Mouse (Mus musculus) left cerebral cortex, adult 2 months (tissue): Measurements from ENCODE around the gene Dnajb3. TPM values are rescaled to one million over a fixed set of nuclear protein-coding genes. Genes with fewer than 3 reads are reported as not detected.

Experiments
- DNase-seq, 2 experiments: peaks; one replicate each; pipeline ENCODE4 v3.0.0; 2021 to 2022; ENCODE audit warnings: low spot score in 2 of 2, mixed read lengths in 1 of 2; ENCODE audit errors: extremely low spot score in 1 of 2
- H3K27ac ChIP-seq: fragments of 200-600 bp; 2 replicates; pipeline ENCODE4 v1.8.1; 2022
- H3K4me3 ChIP-seq: fragments of 200-600 bp; 2 replicates; pipeline ENCODE4 v1.8.1; 2022
- CTCF ChIP-seq: fragments of 200-600 bp; IDR thresholded peaks from 2 replicates; pipeline ENCODE4 v1.8.1; 2022; ENCODE audit warnings: antibody characterized with exemption, mild to moderate bottlenecking, moderate library complexity
- intact Hi-C: fragments of 180-260 bp; cut with DNase I; formaldehyde crosslinking; loops from one replicate; pipeline ENCODE4 v1.15.1; 2025
- total RNA-seq, 2 experiments: library from RNA; stranded (reverse); gene quantifications; 2 replicates each; pipeline ENCODE4 v1.2.3; 2021

The Dnajb3 gene
- total RNA-seq, 2 experiments from 2014 or later = 1.8 to 1.9 TPM

DNA sequence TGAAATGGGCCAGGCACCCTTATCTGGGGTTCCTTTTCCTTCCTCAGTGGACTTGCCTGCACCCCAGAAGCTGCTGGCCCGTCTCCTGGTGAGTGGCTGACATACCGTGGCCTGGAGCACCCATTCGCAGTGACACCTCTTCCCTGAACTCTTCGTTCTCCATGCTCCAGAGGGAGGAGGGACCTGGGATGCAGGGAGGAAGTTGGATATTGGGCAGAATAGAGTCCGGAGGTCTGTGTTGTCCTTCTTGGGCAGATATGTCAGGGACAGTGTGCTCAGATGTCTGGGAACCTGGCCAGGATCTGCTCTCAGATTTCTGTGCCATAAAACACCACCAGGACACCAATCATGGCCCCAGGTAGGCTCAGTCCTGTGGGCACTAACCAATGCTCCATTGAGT is 34.5 kb upstream of the Dnajb3 start:
- no peak overlapping the region for H3K4me3 ChIP-seq
- no peak overlapping the region for H3K27ac ChIP-seq
- DNase-seq = no peak
- intact Hi-C loops = no loop called here
- TF ChIP-seq CTCF = no peak

DNA sequence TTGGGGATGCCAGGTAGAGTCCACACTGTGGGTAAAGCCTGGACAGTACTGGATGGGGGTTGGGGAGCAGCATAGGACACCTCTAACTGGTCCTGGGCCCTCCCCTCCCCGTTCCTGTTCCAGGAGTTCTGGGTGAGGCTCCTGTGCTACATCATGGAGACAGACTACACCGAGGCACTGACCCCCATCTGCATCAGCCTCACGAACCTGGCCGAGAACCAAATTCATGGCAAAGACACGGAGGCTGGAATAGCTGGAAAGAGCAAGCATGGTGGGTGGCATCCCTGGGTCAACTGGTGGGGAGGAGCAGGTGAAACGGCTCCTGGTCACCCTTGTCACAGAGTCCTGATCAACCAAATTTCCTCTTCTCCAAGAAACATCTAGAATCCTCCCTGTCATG is 33.2 kb upstream of the Dnajb3 start:
- Histone ChIP-seq H3K27ac (no peak overlapping the region), H3K4me3 (no peak overlapping the region)
- no peak for DNase-seq
- TF ChIP-seq CTCF = no peak
- intact Hi-C loops = no loop called here

DNA sequence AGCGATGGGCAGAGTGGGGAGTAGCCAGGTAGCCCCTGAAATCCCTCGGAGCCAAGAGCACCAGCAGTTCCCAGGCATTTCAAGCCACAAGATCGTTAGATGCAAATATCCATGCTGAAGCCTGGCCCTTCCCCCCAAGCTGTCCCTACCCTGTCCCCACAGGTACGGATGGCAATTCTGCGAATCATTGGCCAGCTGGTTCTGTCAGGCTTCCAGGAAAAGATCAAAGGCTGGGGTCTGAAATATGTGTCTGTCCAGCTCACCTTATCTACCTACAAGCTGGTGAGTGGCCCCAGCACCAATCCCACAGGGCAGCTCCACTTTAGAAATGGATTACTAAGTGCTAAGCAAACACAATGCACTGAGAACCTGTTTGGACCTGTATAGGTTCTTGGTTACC is 31.7 kb upstream of the Dnajb3 start:
- TF ChIP-seq CTCF = no peak
- no peak overlapping the region for H3K4me3 ChIP-seq
- no peak for DNase-seq
- H3K27ac ChIP-seq = no peak overlapping the region
- intact Hi-C loops = no loop called here

DNA sequence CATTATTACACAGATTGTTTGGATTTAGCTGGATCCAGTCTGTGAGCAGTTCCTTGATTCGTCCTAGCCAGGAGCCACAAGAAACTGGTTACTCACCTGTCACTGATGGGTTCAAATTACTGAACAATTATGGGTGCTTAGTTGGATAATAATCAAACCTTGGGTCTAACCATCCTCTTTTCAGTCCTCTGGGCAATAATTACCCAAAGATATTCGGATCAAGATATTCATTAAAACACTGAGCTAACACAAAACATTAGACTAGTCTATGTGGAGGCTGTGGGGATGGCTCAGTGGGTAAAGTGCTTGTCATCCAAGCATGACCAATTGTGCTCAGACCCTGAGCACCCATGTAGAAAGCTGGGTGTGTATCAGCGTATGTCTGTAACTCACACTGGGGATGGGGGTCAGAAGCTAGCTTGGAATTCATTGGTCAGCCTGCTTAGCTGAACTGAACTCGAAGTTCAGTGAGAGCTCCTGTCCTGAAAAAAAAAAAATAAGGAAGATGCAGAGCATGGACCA is 30.4 kb upstream of the Dnajb3 start:
- H3K4me3 ChIP-seq = no peak overlapping the region
- no peak for DNase-seq
- H3K27ac ChIP-seq = no peak overlapping the region
- intact Hi-C loops = no loop called here
- no peak for TF ChIP-seq CTCF

DNA sequence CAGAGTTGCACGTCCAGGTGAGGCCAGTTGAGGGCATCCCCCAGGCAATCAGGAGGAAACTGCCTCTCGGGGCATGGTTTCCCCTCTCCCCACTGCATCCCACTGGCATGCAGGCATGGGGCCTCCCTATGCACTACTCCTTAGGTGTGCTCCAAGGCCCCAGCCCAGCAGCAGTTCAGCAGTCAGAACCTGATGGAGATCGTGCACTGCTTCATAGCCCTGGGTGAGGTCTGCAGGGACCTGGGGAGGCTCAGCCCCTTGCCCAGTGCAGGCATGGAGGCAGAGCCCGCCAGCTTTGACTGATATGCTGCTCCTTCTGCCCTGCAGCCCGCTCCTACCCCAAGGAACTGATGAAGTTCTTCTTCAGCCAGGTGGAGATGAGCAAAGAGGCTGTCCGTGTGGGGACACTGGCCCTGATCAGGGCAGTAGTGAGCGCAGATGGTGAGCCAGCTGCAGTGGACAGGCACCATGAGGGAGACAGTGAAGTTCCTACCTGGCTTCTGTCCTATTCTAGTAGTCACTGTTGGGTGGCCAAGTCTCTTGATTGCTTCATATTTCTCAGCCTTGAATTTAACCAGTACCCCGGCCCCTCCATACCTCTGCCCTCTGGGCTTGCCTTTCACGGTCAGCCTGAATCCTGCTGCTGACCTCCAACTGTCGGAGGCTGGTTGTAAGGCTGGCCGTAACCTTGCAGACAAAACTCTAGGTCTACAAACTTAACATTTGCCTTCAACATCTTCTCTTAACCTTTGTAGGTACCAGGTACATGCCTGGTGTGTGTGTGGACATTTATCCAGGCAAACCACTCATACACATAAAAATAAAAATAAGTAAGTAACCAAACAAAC is 29.7 kb upstream of the Dnajb3 start:
- no peak for TF ChIP-seq CTCF
- no peak overlapping the region for H3K27ac ChIP-seq
- no peak for DNase-seq
- intact Hi-C loops = no loop called here
- no peak overlapping the region for H3K4me3 ChIP-seq

DNA sequence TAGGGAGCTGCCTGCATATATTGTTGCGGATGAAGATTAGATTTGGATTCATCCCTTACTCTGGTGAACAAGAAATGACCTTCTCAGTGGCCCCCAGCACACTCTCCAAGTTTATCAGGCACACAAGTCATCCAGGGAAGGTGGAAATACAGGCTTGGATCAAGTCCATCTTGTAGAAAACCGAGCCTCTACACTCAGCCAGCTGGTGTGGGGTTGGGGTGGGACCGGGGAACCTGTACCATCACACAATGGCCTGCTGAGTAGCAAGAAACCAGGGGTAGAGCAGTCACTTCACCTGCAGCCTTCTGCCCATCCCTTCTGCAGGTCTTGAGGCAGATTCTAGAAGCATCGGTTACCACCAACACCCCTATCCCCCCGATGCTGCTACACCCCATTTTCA is 29.1 kb upstream of the Dnajb3 start:
- Histone ChIP-seq H3K4me3 (no peak overlapping the region), H3K27ac (no peak overlapping the region)
- DNase-seq = no peak
- intact Hi-C loops = no loop called here
- TF ChIP-seq CTCF = no peak

DNA sequence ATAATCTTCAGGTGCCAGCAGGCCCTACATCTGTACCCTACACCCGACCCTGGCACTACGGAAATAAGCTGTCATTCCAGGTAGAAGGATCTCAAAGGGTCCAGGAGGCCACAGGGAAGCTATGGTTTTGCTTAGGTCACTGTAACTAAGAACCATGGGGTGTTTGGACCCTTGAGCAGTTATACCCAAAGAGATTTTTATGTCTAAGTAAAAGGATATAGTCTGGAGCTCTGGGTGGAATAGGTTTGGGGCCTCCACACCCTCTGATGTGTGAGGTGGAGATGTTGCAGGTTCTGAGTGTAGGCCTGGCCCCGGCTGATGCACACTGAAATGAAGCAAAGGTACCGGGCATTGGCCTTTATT is 28.6 kb upstream of the Dnajb3 start:
- TF ChIP-seq CTCF = no peak
- no peak overlapping the region for H3K27ac ChIP-seq
- DNase-seq = no peak
- intact Hi-C loops = no loop called here
- H3K4me3 ChIP-seq = no peak overlapping the region

DNA sequence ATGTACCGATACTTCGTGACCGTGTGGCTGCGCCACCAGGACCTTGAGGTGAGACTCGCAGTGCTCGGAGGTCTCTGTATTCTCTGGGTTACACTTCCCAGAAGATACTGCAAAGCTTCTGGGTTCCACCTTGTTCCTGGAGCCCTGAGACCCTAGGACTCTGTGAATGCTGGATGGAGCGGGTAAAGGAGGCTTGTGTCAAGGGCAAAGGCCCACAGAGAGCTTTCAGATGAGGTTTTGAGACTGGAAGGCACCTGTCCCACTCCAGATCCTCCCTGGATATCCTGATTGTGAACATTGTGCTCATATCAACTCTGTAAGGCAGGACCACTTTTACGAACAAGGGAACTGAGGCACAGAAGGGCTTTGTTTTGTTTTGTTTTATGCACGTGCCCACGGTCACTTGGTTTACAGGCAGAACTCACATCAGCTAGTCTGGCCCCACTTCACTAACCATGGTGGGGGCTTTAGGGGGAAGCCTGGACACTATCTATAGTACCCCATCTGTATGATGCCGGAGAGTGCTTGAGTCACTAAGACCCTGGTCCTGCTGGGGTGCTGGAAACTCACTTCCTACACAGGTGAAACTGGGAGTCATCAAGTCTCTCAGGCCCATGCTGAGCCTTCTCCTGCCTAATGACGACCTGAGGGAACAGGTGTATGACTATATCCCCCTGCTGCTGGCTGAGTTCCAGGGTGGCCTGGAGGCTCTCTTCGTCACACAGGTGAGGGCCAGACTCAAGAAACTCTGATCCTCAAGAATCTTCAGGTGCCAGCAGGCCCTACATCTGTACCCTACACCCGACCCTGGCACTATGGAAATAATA is 28.1 kb upstream of the Dnajb3 start:
- no peak for TF ChIP-seq CTCF
- DNase-seq = no peak
- intact Hi-C loops = no loop called here
- Histone ChIP-seq H3K4me3 (no peak overlapping the region), H3K27ac (no peak overlapping the region)

DNA sequence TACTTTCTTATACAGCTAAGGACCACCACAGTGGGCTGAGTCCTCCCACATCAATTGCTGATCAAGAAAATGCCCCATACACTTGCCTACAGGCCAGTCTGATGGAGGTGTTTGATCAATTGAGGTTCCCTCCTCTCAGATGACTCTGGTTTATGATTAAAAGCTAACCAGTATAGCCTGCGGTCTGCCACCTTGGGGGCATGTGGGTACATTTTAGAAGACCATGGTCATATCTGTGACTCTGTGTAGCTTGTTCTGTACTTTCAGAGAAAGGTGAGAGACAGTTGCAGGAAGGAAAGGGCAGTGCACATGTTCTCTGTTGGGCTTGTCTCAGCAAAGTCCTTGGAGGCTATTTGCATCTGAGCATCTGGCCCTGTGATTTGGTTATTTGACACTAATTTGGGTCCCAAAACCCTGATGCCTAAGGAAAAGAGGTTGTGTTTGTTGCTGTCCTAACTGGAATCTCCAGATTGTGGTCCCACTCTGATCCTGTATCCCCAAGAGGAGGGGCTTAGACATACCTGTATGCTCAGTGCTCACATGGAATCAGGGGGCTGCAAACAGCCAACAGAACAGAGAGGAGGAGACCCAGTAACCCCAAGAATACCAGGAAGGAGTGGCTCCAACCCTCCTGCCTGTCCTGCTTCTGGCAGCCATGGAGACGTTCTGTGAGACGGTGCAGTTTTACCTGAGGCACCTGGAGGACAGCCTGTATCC is 27.2 kb upstream of the Dnajb3 start:
- intact Hi-C loops = no loop called here
- Histone ChIP-seq H3K27ac (no peak overlapping the region), H3K4me3 (no peak overlapping the region)
- DNase-seq = no peak
- no peak for TF ChIP-seq CTCF

DNA sequence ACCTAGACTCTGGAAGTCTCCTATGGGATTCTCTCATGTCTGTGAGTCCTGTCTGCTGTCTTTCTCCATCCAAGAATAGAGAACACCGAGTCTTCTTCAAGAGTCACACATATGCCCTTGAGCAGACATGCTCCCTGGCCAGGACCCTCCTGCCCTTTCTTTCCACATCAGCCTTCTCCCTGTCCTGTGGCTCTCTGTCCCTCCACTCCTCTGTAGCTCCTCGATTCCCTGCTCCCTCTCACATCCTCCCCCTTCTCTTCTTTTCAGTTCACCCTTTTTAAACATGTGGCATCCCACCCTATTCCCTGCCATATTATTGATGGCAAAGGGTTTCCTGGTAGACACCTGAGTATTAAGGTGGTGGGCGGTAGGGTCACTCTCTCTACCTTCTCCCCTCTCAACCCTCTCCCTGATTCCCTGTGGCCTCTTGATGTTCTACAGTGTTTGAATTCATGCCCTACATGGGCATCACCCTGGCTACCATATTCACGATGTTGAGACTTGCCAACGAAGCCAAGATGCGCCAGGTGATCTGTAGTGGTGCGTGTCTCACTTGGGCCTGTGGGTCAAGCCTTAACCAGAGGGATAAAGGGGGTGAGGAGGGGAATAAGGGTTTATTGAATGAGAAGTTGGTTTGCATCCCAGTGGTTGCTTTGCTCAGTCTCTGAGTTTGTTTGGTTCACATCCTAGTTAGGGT is 26.4 kb upstream of the Dnajb3 start:
- TF ChIP-seq CTCF = no peak
- H3K27ac ChIP-seq = no peak overlapping the region

DNA sequence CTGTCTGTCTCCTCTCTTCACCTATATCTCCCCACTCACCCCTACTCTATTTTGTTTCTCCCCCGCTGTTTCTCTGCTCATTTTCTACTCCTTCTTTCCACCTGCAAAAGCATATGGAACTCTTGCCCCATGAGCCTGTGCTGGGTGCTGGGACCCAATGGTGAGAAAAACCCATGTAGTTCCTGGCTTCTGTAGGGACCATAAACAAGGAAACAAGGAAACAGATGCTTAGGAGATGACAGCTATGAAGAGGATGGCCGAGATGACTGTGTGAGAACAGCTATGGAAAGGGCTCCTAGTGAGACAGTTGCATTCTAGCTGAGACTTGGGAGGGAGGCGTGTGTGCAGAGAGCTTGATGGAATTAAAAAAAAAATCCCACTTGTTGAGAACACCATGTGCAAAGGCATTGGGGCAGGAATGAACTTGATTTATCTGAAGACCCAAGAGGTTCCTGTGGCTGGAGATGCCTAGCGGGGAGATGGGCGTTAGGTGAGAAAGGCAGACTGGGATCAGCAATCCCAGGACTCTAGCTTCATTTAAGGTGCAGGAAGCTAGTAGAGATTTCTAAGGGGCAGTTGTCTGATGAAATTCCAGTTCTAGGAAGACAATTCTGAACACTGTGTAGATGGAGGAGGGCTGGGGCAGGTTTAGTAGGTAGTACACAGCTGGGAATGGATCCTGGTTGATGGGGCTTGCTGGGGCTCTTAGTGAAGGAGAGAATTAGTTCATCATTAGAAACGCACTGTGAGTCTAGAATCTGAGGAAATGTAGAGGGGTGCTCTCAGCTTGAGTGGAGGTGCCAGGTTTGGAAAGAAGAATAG is 25.6 kb upstream of the Dnajb3 start:
- intact Hi-C loops = no loop called here
- no peak overlapping the region for H3K27ac ChIP-seq
- DNase-seq = no peak
- no peak overlapping the region for H3K4me3 ChIP-seq
- TF ChIP-seq CTCF = no peak

More for the DNA sequence above, 26.4 kb upstream of the Dnajb3 start:
- intact Hi-C loops = no loop called here
- no peak for DNase-seq
- no peak overlapping the region for H3K4me3 ChIP-seq
